Mouse (Mus musculus) E14TG2a.4 (cell line): ENCODE results near the gene Atp1b1.

ENCODE experiments used
- H3K27me3 ChIP-seq: 2 replicates; pipeline ENCODE4 v1.6.1; 2014; ENCODE audit warnings: low read length, control low read depth; ENCODE audit not compliant: insufficient read depth
- H3K36me3 ChIP-seq: 2 replicates; pipeline ENCODE4 v1.6.1; 2014; ENCODE audit warnings: low read length, control low read depth; ENCODE audit not compliant: insufficient read depth
- H3K4me1 ChIP-seq: replicated peaks from 2 replicates; pipeline ENCODE4 v1.6.1; 2014; ENCODE audit warnings: low read depth, low read length, control low read depth
- H3K4me3 ChIP-seq: replicated peaks from 2 replicates; pipeline ENCODE4 v1.5.1; 2014; ENCODE audit warnings: mild to moderate bottlenecking, low read length
- H3K9me3 ChIP-seq: 2 replicates; pipeline ENCODE4 v1.6.1; 2014; ENCODE audit warnings: low read length, control low read depth
- CTCF ChIP-seq: conservative IDR thresholded peaks from 2 replicates; pipeline ENCODE4 v1.5.1; 2014; ENCODE audit warnings: low read length
- NANOG ChIP-seq: IDR thresholded peaks from 2 replicates; pipeline ENCODE4 v1.6.1; 2014; ENCODE audit warnings: borderline replicate concordance, low read length, mixed read lengths
- POU5F1 ChIP-seq: IDR thresholded peaks from 2 replicates; pipeline ENCODE4 v1.6.1; 2014; ENCODE audit warnings: low read length, borderline replicate concordance

Atp1b1 gene

GRCm38 (mm10) chr1:164420623-164421354 lies 37.4 kb downstream of the Atp1b1 start:
- Histone ChIP-seq H3K36me3 (no peaks in the 10 kb centered on the region), H3K9me3 (no peaks in the 10 kb centered on the region), H3K4me3 (no peak overlapping the region), H3K4me1 (no peaks in the 10 kb centered on the region), H3K27me3 (no peaks in the 10 kb centered on the region)
- TF ChIP-seq NANOG (no peak), CTCF (no peak), POU5F1 (no peak)

- no peaks in the 10 kb centered on the region for H3K9me3 ChIP-seq
- H3K27me3 ChIP-seq: no peaks in the 10 kb centered on the region
- TF ChIP-seq CTCF (no peak), POU5F1 (no peak), NANOG (no peak)
- no peak overlapping the region for H3K4me3 ChIP-seq
- no peaks in the 10 kb centered on the region for H3K36me3 ChIP-seq
- no peaks in the 10 kb centered on the region for H3K4me1 ChIP-seq
These were observed 38.8 kb downstream of the Atp1b1 start for GRCm38 (mm10) chr1:164419401-164419800.

DNA sequence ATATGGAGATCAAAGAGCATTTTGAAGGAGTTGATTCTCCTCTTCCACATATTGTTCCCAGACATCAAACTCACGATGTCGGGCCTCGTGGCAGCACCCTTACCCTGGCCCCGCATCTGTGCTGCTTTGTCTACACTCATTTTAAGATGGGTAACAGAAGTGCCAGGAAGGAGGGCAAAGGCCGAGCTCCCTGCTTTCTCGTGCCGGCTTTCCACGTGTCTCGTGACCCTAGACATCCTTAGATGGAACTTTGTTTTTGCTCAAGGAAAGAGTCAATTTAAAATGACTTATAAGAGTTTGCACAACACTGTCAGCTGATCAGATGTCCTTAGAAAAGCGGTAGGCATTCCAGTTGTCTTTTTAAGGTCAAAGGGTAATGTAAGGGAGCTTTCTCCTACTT lies 39.8 kb downstream of the Atp1b1 start:
- Histone ChIP-seq H3K36me3 (no peaks in the 10 kb centered on the region), H3K4me3 (no peak overlapping the region), H3K27me3 (no peaks in the 10 kb centered on the region), H3K4me1 (no peaks in the 10 kb centered on the region), H3K9me3 (no peaks in the 10 kb centered on the region)
- TF ChIP-seq CTCF (no peak), NANOG (no peak), POU5F1 (no peak)

GRCm38 (mm10) chr1:164417604-164418003 lies 40.6 kb downstream of the Atp1b1 start:
- Histone ChIP-seq H3K36me3 (no peaks in the 10 kb centered on the region), H3K4me1 (no peaks in the 10 kb centered on the region), H3K27me3 (no peaks in the 10 kb centered on the region), H3K9me3 (no peaks in the 10 kb centered on the region), H3K4me3 (no peak overlapping the region)
- TF ChIP-seq POU5F1 (no peak), NANOG (no peak)

DNA sequence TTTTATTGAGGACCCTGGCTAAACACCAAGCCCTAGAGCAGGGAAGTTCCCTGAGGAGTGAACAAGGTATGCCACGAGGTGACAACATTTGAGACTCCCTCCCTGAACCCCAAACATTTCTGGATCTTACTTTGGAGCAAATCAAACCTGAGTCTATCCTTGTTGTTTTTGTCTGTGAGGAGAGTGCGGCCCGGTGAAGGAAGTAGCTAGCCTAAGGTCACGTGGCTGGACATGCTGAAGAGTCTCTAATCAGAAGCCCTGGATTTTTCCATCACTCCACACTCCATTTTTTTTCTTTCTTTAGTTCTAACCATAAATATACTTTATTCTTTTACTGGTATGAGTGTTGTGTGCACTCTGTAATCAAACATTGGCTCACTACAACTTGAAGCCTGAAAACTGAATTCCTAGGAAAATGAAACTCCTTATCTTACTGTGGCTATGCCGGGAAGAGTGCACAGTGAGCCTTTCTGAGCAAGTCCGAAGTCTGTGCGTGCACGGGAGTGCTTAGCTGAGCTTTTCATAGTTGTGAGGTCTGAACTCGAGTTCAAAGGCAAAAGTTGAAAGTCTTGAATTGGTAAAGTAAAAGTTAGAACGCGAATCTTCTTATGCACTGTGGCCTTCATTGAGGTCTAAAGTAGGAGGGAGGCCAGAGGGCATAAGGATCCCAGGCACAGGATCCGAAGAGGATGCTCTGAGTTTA lies 41.3 kb downstream of the Atp1b1 start:
- Histone ChIP-seq H3K4me3 (no peak overlapping the region), H3K27me3 (no peaks in the 10 kb centered on the region), H3K4me1 (no peaks in the 10 kb centered on the region), H3K9me3 (no peaks in the 10 kb centered on the region), H3K36me3 (no peaks in the 10 kb centered on the region)
- no peak for TF ChIP-seq CTCF
- no peak for TF ChIP-seq NANOG
- TF ChIP-seq POU5F1: no peak

DNA sequence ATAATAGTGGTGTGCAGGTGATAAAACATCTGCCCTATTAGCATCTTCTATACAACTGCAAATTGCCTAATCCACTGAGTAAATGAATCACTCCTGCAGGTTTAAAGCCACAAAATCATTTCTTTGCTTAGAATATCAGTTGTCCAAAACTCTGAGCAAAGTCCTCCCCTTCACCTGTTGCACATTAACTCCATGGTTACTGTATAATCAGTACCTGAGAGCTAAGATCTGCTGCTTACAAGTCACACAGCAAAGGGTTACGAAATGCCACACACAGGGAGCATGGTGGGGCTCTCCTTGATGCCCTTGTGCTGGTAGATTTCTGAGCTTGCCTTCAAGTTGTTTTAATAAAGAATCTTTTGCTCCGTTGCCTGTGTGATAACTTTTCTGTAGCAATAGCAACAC lies 42.8 kb downstream of the Atp1b1 start:
- no peaks in the 10 kb centered on the region for H3K27me3 ChIP-seq
- no peaks in the 10 kb centered on the region for H3K36me3 ChIP-seq
- no peaks in the 10 kb centered on the region for H3K4me1 ChIP-seq
- H3K4me3 ChIP-seq: no peak overlapping the region
- no peaks in the 10 kb centered on the region for H3K9me3 ChIP-seq
- no peak for TF ChIP-seq NANOG
- TF ChIP-seq CTCF: no peak

DNA sequence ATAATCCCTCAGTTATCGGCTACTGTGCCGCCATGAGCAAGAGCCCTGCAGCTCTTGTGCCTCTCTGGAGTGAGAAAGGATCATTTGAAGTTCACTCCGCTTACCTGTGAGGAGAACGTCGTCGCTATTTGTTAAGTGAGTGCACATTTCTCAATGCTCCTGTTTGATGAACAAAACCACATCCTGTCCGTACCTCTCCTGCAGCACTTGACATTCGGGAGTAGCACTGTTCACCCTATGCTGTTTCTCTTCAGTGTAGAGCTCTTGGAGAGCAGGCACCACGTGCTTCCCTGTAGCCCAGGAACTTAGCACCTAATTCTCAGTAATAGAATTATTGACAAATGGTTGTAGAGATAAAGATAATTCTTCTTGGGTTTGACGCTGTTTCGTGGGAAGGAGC lies 44.5 kb downstream of the Atp1b1 start:
- Histone ChIP-seq H3K9me3 (no peaks in the 10 kb centered on the region), H3K36me3 (no peaks in the 10 kb centered on the region), H3K27me3 (no peaks in the 10 kb centered on the region), H3K4me1 (no peaks in the 10 kb centered on the region), H3K4me3 (no peak overlapping the region)
- TF ChIP-seq NANOG: no peak
- no peak for TF ChIP-seq CTCF
- no peak for TF ChIP-seq POU5F1

GRCm38 (mm10) chr1:164412906-164413305 lies 45.2 kb downstream of the Atp1b1 start:
- Histone ChIP-seq H3K4me1 (no peaks in the 10 kb centered on the region), H3K36me3 (no peaks in the 10 kb centered on the region), H3K27me3 (no peaks in the 10 kb centered on the region), H3K9me3 (no peaks in the 10 kb centered on the region), H3K4me3 (no peak overlapping the region)
- no peak for TF ChIP-seq CTCF
- no peak for TF ChIP-seq NANOG
- no peak for TF ChIP-seq POU5F1
